Mouse (Mus musculus) cerebellum, adult 2 months (tissue): ENCODE measurements around the gene Hoxc10.

ENCODE experiments used
- CTCF ChIP-seq: fragments of 200-500 bp; IDR thresholded peaks from 2 replicates; pipeline ENCODE4 v1.5.1; 2011; ENCODE audit warnings: low read depth, mild to moderate bottlenecking, control low read depth, low read length, moderate library complexity, borderline replicate concordance; ENCODE audit not compliant: insufficient read depth
- POLR2A ChIP-seq: fragments of 200-500 bp; IDR thresholded peaks from 2 replicates; pipeline ENCODE4 v1.6.1; 2011; ENCODE audit warnings: low read length, control low read depth, borderline replicate concordance; ENCODE audit not compliant: insufficient read depth

- TF ChIP-seq CTCF (no peak), POLR2A (no peak)
These were observed 19.3 kb upstream of the Hoxc10 start for GRCm38 (mm10) chr15:102947276-102947675.
